Mouse (Mus musculus) spleen, adult 2 months (tissue): ENCODE results near the gene Nol11. TPM values are rescaled to one million over a fixed set of nuclear protein-coding genes. Genes with fewer than 3 reads are reported as not detected.

Source experiments
- DNase-seq, 2 experiments: peaks; one replicate each; pipeline versions ENCODE4 v3.0.0 to v3.0.0-alpha.2; 2012 to 2021; ENCODE audit warnings: low spot score in 2 of 2, low read depth in 1 of 2
- H3K27ac ChIP-seq: fragments of 200-500 bp; 2 replicates; pipeline ENCODE4 v1.5.1; 2012; ENCODE audit warnings: low read length, inconsistent platforms; ENCODE audit not compliant: insufficient read depth
- H3K27me3 ChIP-seq: fragments of 200-500 bp; 2 replicates; pipeline ENCODE4 v1.6.1; 2012; ENCODE audit warnings: mild to moderate bottlenecking, moderate library complexity, low read length, inconsistent platforms; ENCODE audit not compliant: control insufficient read depth, insufficient read depth
- H3K36me3 ChIP-seq: fragments of 200-500 bp; 2 replicates; pipeline ENCODE4 v1.6.1; 2012; ENCODE audit warnings: mild to moderate bottlenecking, low read length, inconsistent platforms; ENCODE audit not compliant: control insufficient read depth, insufficient read depth
- H3K4me1 ChIP-seq: fragments of 200-500 bp; 2 replicates; pipeline ENCODE4 v1.6.1; 2011; ENCODE audit warnings: inconsistent platforms; ENCODE audit not compliant: control insufficient read depth, insufficient read depth, insufficient read length
- H3K4me3 ChIP-seq: fragments of 200-500 bp; 2 replicates; pipeline ENCODE4 v1.5.1; 2011; ENCODE audit warnings: mild to moderate bottlenecking, inconsistent platforms; ENCODE audit not compliant: insufficient read depth, insufficient read length; ENCODE audit errors: extremely low read depth
- CTCF ChIP-seq: fragments of 200-500 bp; IDR thresholded peaks from 2 replicates; pipeline ENCODE4 v1.5.1; 2011; ENCODE audit warnings: mild to moderate bottlenecking, inconsistent platforms; ENCODE audit not compliant: insufficient read depth, insufficient read length, insufficient replicate concordance; ENCODE audit errors: extremely low read depth
- POLR2A ChIP-seq: fragments of 200-500 bp; IDR thresholded peaks from 2 replicates; pipeline ENCODE4 v1.6.1; 2011; ENCODE audit warnings: low read depth, low read length, inconsistent platforms
- WGBS: fragments of 180-500 bp; shearing (Covaris S2); methylation state at CpG from one replicate; pipeline ENCODE4 v1.1.7; 2018; 5-methylcytosine and 5-hydroxymethylcytosine counted together
- polyA plus RNA-seq: library from polyadenylated mRNA; depleted of rRNA; stranded (reverse); fragments of >200 nt; gene quantifications from 2 replicates; pipeline ENCODE4 v1.2.3, GENCODE M21; 2012

Nol11 gene
- polyA plus RNA-seq, 1 experiment, result 4.7 TPM

DNA sequence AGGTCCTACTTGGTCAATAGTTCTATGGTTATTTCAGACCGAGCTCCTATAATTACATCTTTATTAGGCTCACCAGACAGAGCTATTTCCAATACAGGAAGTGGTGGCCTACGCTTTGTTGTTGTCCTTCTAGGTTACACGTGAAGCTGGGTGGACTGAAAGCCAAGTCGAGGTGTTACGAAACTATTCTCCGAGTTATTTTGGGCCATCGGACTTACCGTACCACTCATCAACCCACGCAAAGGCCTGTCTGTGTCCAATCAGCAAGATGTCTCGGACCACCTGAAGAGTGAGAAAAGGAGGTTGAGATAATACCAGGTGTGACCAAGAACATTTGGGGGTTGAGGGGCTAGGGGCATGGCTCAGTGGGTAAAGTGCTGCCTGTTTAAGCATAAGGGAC, 36.8 kb upstream of the Nol11 start:
- H3K36me3 ChIP-seq, result 0 out of 2 replicates have a peak, but pooled peaks cover 2% of the 10 kb centered on the region
- 91% methylated on average over 10 of the region's 10 CpGs for WGBS
- DNase-seq, result no peak
- TF ChIP-seq CTCF (no peak), POLR2A (no peak)
- H3K4me1 ChIP-seq, result no peaks in the 10 kb centered on the region
- H3K27me3 ChIP-seq, result no peaks in the 10 kb centered on the region
- no peak overlapping the region for H3K27ac ChIP-seq
- H3K4me3 ChIP-seq, result no peak overlapping the region

DNA sequence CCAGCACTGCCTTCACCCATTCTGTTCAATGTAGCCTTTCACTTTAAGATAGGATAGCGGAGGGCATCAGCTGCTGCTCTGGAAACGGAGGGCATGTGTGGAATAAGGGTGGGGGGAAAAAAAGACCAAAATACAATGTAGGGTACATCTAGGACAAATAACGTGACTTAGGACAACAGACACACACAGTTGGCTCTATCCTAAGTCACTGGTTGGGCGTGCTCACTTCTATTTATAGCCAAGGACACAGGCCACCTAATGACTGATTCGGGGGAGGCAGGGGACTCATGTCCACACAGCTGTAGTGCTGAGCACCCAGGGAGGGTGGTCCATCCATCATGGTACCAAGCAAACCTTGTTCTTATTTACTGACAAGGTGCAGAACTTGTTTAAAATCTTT, 36.1 kb upstream of the Nol11 start:
- 0 out of 2 replicates have a peak, but pooled peaks cover 2% of the 10 kb centered on the region for H3K36me3 ChIP-seq

DNA sequence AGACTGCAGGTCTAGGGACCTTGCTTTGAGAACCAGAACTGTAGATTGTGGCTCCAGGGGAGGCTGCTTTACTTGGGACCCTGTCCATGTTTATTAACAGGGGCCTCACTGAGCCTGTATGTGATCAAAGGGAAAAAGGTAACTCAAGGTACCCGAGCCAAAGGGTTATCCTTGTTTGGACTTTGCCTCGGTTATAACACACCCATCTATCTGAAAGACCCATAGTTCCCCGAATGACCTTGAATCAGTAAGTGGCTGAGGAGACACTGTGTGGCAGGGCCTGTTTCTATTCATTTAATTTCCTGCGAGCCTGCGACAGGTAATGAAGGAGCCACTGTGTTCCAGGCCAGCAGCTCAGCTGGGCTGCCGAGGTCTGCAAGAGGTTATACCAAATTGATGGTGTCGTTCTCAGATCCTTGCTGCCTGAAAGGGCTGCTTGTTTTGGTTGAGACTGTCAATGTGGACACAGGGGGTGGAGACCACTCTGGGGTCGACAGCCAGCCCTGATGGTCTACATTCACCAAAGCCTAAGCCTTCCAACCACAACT, 34.6 kb upstream of the Nol11 start:
- Histone ChIP-seq H3K4me1 (no peaks in the 10 kb centered on the region), H3K27ac (no peak overlapping the region), H3K36me3 (no peaks in the 10 kb centered on the region), H3K27me3 (no peaks in the 10 kb centered on the region), H3K4me3 (no peak overlapping the region)
- TF ChIP-seq CTCF, result no peak
- TF ChIP-seq POLR2A, result no peak
- no peak for DNase-seq
- WGBS, result 91% methylated on average over 8 of the region's 8 CpGs

More for the DNA sequence above, 36.1 kb upstream of the Nol11 start:
- Histone ChIP-seq H3K4me3 (no peak overlapping the region), H3K27ac (no peak overlapping the region), H3K4me1 (no peaks in the 10 kb centered on the region), H3K27me3 (no peaks in the 10 kb centered on the region)
- DNase-seq, result no peak
- no peak for TF ChIP-seq CTCF
- no peak for TF ChIP-seq POLR2A
- 91% methylated on average over 5 of the region's 5 CpGs for WGBS

DNA sequence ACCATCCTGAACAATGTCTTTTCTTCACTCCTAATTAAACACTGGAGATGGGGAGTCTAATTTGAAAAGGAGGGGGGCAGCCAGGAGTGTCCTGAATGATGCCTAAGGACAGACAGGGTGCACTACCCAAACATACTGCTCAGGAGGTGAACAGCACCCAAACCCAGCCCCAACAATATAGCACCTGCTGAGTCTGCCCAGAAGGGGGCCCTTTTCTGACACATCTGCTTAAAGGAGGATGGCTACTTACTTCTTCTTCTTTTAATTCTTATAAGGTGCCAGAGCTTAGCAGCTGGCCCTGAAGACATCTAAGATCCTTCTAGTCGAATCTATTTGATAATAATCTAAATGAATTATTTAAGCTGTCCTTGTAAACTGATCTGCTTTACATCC, 34.0 kb upstream of the Nol11 start:
- Histone ChIP-seq H3K27ac (no peak overlapping the region), H3K27me3 (no peaks in the 10 kb centered on the region), H3K4me1 (no peaks in the 10 kb centered on the region), H3K36me3 (no peaks in the 10 kb centered on the region), H3K4me3 (no peak overlapping the region)
- DNase-seq, result no peak
- TF ChIP-seq CTCF (no peak), POLR2A (no peak)
- 77% methylated on average over 1 of the region's 1 CpGs for WGBS

DNA sequence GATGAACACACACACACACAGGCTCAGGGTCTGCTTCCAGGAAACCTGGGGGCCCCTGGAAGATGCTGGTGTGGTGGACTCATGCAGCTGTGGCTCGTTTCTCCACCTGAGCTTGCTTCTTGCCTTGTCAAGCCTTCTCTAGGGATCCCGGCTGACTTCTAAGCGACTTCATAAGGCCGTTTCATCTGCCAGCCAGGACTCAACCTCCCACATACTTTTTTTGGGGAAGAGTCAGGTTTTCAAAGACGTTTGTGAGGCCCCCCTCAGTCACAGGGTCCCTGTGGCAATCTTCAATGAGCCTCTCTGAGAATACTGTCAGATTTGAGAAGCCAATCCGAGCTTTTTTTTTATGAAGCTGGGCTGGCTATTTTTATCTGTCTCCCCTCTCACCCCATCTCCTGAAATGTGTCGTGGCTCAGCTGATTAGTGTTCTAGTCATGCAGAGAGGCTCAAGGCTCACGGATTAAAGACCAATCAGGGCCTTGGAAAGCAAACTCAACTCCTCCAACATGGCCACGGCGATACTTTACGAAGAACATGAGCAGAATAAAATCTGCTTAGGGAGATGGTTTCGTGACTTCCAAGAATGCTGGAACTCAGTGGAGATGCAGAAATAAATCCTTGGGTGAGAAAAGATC, 33.5 kb upstream of the Nol11 start:
- Histone ChIP-seq H3K4me3 (no peak overlapping the region), H3K27me3 (no peaks in the 10 kb centered on the region), H3K36me3 (no peaks in the 10 kb centered on the region), H3K4me1 (no peaks in the 10 kb centered on the region), H3K27ac (no peak overlapping the region)
- TF ChIP-seq POLR2A, result no peak
- WGBS, result 87% methylated on average over 12 of the region's 12 CpGs
- no peak for DNase-seq

DNA sequence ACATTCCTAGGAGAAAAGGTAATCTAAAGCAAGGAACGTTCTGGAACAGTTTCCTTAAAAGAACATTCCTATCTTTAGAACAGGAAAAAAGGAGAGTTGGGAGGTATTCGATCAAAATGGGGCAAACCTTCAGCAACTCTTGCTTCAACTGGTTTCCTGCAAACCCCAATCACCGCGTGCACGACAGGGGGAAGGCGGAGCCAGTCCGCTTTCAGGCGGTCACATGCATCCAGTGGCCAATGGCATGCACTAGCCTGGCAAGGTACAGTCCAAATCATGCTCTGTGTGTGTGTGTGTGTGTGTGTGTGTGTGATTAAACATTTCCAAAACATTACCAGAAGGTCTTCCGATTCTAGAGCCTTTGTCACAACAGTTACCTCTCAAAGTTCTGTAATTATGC, 25.9 kb upstream of the Nol11 start:
- no peak for DNase-seq
- Histone ChIP-seq H3K4me1 (no peaks in the 10 kb centered on the region), H3K27me3 (no peaks in the 10 kb centered on the region), H3K27ac (no peak overlapping the region), H3K4me3 (no peak overlapping the region), H3K36me3 (peaks cover 7% of the 10 kb centered on the region)
- 94% methylated on average over 9 of the region's 9 CpGs for WGBS
- TF ChIP-seq POLR2A (no peak), CTCF (no peak)

DNA sequence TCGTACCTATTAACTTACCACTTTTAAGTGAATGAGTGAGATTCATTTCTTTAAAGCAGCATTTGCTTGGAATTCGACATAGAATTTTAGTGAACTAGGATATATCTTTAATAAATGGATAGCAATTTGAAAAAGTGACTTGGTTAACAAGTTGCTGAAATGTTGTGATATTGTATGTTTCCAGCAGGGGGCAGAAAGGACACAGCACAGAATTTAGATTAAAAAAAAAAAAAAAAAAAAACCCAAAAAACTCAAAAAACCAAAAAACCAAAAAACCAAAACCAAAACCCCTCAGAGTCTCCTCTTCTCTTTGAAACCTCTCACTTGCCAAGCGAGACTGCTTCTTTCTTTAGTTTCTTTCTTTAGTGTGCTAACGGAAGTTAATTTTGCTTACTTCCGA, 24.6 kb upstream of the Nol11 start:
- TF ChIP-seq CTCF (no peak), POLR2A (no peak)
- DNase-seq, result peak in 1 of 2 experiments; percentile 31
- no peaks in the 10 kb centered on the region for H3K4me1 ChIP-seq
- no peaks in the 10 kb centered on the region for H3K27me3 ChIP-seq
- H3K36me3 ChIP-seq, result peaks cover 7% of the 10 kb centered on the region
- no peak overlapping the region for H3K27ac ChIP-seq
- H3K4me3 ChIP-seq, result no peak overlapping the region
- 68% methylated on average over 5 of the region's 5 CpGs for WGBS
